Mouse (Mus musculus): ENCODE measurements at regions not wholly inside any gene's neighbourhood (a gene's known extent, or its start where the extent isn't known, plus 50 kb on each side); places are given as distances from the start of the nearest gene placed in this dataset.
A peak's percentile ranks its signal among the peaks of the same experiment; 100 is the strongest.

DNA sequence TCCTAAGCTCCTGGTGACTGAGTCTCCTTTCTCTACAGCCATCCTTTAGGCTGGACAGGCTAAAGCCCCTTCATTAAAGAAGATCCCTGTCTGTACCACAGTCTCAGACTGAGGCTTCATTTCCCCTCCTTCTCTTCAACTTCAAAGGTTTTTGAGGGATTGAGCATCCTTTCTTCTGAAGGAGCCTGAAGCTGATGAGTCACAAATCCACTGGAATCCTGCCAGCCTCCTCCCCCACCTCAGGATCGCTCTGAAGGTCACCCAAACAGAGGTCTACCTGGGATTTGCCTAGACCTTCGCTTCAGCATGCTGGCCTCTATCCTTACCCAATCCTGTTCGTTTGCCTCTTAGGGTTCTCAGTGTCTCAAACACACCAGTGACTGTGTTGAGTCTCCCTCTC is 57.7 kb upstream of the Ror1 start:
- no peak for DNase-seq (ENCODE audit: low spot score)

DNA sequence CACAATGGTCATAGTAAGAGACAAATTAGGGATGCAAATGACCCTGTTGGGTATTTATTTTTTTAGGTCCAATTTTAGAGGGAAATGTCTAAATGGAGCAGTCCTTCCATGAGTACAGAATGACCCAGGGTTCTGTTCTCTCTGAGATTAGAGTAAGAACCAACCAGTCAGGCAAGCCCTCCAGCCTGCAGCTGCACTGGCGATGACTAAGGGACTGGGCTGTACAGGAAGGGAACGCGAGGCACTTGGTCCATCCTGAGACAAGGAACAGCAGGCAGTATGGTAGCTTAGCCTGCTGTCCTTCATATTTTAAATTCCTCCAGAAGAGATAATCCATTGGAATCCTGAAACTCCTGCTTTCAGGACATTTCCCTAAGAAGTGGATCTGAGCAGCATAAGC is 55.9 kb upstream of the Ror1 start:
- DNase-seq (ENCODE audit: low spot score): no peak

DNA sequence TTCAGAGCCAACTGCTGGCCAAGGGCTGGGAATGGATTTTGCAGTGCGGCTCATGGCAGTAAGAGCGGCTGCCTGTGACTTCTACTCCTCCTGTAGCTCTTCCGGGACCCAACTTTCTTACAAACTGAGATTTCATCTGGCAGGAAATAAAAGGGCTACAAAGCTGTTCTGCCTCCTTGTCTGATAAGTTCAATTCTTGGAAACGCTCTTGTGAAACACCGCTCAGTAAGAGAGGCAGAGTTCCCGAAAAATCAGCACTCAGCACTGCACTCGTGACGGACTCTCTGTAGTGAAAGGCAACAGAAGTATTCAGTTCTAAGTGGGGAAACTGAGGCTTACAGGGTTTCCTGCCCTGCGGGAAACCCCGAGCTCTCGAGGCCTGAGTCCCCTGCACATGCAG is 53.6 kb upstream of the Ror1 start:
- no peak for DNase-seq (ENCODE audit: low spot score)

DNA sequence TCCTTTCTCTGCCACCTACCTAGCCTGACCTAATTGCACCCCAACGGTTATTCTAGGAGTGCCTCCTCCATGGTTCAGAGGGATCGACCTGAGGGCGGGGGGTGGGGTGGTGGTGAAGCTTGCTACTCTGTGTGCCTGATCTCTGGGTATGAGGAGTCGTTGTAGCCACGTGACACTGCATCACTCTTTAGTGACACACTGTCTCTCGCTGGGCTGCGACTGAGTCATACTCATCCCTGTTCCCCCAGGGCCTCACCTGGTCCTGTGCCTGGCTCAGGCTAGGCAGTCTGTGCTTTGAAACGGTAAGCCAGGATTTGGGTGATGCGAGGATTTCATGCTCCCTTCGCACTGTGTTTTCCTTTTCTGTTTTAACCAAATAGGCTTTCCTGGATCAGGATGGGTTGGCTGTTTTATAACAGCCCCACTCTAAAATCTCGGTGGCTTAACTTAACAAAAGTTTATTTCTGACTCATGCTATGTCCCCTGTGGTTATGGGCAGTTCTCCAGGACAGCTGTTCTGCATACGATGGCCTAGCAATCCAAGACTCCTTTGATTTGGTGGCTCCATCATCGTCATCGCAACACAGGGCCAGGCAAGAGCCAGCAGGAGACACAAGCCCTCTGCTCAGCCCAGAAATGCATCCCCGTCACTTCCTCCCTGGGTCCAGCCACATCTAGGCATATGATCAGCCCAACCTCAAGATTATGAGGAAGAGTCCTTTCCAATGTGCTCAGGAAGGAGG is 50.3 kb upstream of the Ror1 start:
- DNase-seq (ENCODE audit: low spot score): peak; percentile 37

Measured in urinary bladder, postnatal 14 days (tissue).